Mouse (Mus musculus): ENCODE data around the gene Slc52a3.

GRCm38 (mm10) chr2:152030986-152031385 lies 34.7 kb downstream of the Slc52a3 start:
- TF ChIP-seq CTCF (IDR thresholded peaks at IDR 0.05; ENCODE audit: extremely low read depth, insufficient read length, insufficient replicate concordance, low read depth, low read length) (no peak), POLR2A (IDR thresholded peaks at IDR 0.05; ENCODE audit: low read depth, low read length) (no peak)
